Mouse (Mus musculus) CH12.LX (cell line): Measurements from ENCODE around the gene Smim1. TPM values are rescaled to one million over a fixed set of nuclear protein-coding genes. Genes with fewer than 3 reads are reported as not detected.

Experiments used
- DNase-seq: peaks from one replicate; pipeline ENCODE4 v3.0.0-alpha.2; 2013; ENCODE audit errors: extremely low read depth
- H3K27ac ChIP-seq: 2 replicates; pipeline ENCODE4 v1.5.1; 2012; ENCODE audit warnings: low read depth, mild to moderate bottlenecking, control low read depth, moderate library complexity; ENCODE audit not compliant: insufficient read depth
- H3K27me3 ChIP-seq: replicated peaks from 2 replicates; pipeline ENCODE3; 2012; ENCODE audit warnings: inconsistent platforms
- H3K36me3 ChIP-seq, 2 experiments: replicated peaks in 1 of 2; 2 replicates each; pipeline versions ENCODE3 to v1.6.1; 2012; ENCODE audit warnings: inconsistent platforms in 1 of 2, low read length in 1 of 2, mild to moderate bottlenecking in 1 of 2, mixed read lengths in 1 of 2, moderate library complexity in 1 of 2; ENCODE audit not compliant: control insufficient read depth in 1 of 2, insufficient read depth in 1 of 2
- H3K4me1 ChIP-seq, 2 experiments: 2 replicates each; pipeline ENCODE4 v1.6.1; 2012; ENCODE audit warnings: inconsistent platforms in 1 of 2, moderate library complexity in 1 of 2; ENCODE audit not compliant: insufficient read depth in 2 of 2, control insufficient read depth in 1 of 2
- H3K4me2 ChIP-seq: 2 replicates; pipeline ENCODE4 v1.6.1; 2012; ENCODE audit warnings: low read depth, mild to moderate bottlenecking, control low read depth; ENCODE audit not compliant: poor library complexity, insufficient read depth, severe bottlenecking
- H3K4me3 ChIP-seq, 3 experiments: fragments of 150-350 bp in 1 of 3; sonication (generic) in 1 of 3; replicated peaks in 1 of 3; 2 replicates each; pipeline versions ENCODE3 to v1.5.1; 2011 to 2012; ENCODE audit warnings: low read depth in 2 of 3, low read length in 2 of 3, mild to moderate bottlenecking in 2 of 3, moderate library complexity in 2 of 3, control low read depth in 1 of 3, improper control_type of control experiment in 1 of 3, inconsistent platforms in 1 of 3, mixed read lengths in 1 of 3; ENCODE audit not compliant: poor library complexity in 1 of 3
- H3K79me2 ChIP-seq: replicated peaks from 2 replicates; pipeline ENCODE4 v1.6.1; 2012; ENCODE audit warnings: mild to moderate bottlenecking, moderate library complexity; ENCODE audit not compliant: control insufficient read depth, poor library complexity, insufficient read depth, severe bottlenecking; ENCODE audit errors: extremely low read depth
- H3K9ac ChIP-seq: 2 replicates; pipeline ENCODE4 v1.6.1; 2012; ENCODE audit warnings: low read depth, mild to moderate bottlenecking, control low read depth, moderate library complexity; ENCODE audit not compliant: insufficient read depth
- H3K9me3 ChIP-seq: replicated peaks from 2 replicates; pipeline ENCODE3; 2012; ENCODE audit warnings: low read length, inconsistent platforms, mixed read lengths
- BHLHE40 ChIP-seq: IDR thresholded peaks from 2 replicates; pipeline ENCODE4 v1.6.1; 2011; ENCODE audit warnings: mild to moderate bottlenecking, low read depth, low read length, improper control_type of control experiment
- CHD1 ChIP-seq: IDR thresholded peaks from 2 replicates; pipeline ENCODE4 v1.6.1; 2012; ENCODE audit warnings: low read depth, low read length, improper control_type of control experiment, inconsistent platforms
- CTCF ChIP-seq, 2 experiments: IDR thresholded peaks in 1 of 2; conservative IDR thresholded peaks in 1 of 2; 2 replicates each; pipeline ENCODE4 v1.5.1; 2011 to 2012; ENCODE audit warnings: low read depth in 2 of 2, low read length in 2 of 2, improper control_type of control experiment in 1 of 2, inconsistent platforms in 1 of 2, mild to moderate bottlenecking in 1 of 2, moderate library complexity in 1 of 2
- ELF1 ChIP-seq: IDR thresholded peaks from 2 replicates; pipeline ENCODE4 v1.6.1; 2014; ENCODE audit warnings: low read depth, mild to moderate bottlenecking, inconsistent platforms, low read length, improper control_type of control experiment
- ETS1 ChIP-seq: conservative IDR thresholded peaks from 2 replicates; pipeline ENCODE4 v1.6.1; 2012; ENCODE audit warnings: low read depth, mild to moderate bottlenecking, inconsistent platforms, low read length, improper control_type of control experiment, moderate library complexity
- IRF4 ChIP-seq: IDR thresholded peaks from 2 replicates; pipeline ENCODE4 v1.6.1; 2014; ENCODE audit warnings: low read depth, mild to moderate bottlenecking, inconsistent platforms, low read length, improper control_type of control experiment
- MAZ ChIP-seq: IDR thresholded peaks from 2 replicates; pipeline ENCODE4 v1.6.1; 2012; ENCODE audit warnings: low read depth, mild to moderate bottlenecking, inconsistent platforms, low read length, improper control_type of control experiment, moderate library complexity
- MYC ChIP-seq: IDR thresholded peaks from 2 replicates; pipeline ENCODE4 v1.6.1; 2011; ENCODE audit warnings: low read depth, mild to moderate bottlenecking, improper control_type of control experiment, low read length
- NELFE ChIP-seq: IDR thresholded peaks from 2 replicates; pipeline ENCODE4 v1.6.1; 2011; ENCODE audit warnings: low read depth, low read length, improper control_type of control experiment
- POLR2A ChIP-seq: IDR thresholded peaks from 2 replicates; pipeline ENCODE4 v1.6.1; 2011; ENCODE audit warnings: low read depth, mild to moderate bottlenecking, improper control_type of control experiment, low read length
- POLR2AphosphoS2 ChIP-seq: IDR thresholded peaks from 2 replicates; pipeline ENCODE4 v1.6.1; 2011; ENCODE audit warnings: low read depth, low read length, improper control_type of control experiment
- TBP ChIP-seq: conservative IDR thresholded peaks from 2 replicates; pipeline ENCODE4 v1.6.1; 2011; ENCODE audit warnings: low read depth, low read length, improper control_type of control experiment
- TCF12 ChIP-seq: IDR thresholded peaks from 2 replicates; pipeline ENCODE4 v1.6.1; 2014; ENCODE audit warnings: low read depth, mild to moderate bottlenecking, inconsistent platforms, low read length, improper control_type of control experiment
- USF1 ChIP-seq: IDR thresholded peaks from 2 replicates; pipeline ENCODE4 v1.6.1; 2014; ENCODE audit warnings: low read depth, mild to moderate bottlenecking, inconsistent platforms, low read length, improper control_type of control experiment
- ZC3H11A ChIP-seq: IDR thresholded peaks from 2 replicates; pipeline ENCODE4 v1.6.1; 2012; ENCODE audit warnings: low read depth, mild to moderate bottlenecking, inconsistent platforms, low read length, improper control_type of control experiment
- ZMIZ1 ChIP-seq: IDR thresholded peaks from 2 replicates; pipeline ENCODE4 v1.6.1; 2012; ENCODE audit warnings: low read depth, mild to moderate bottlenecking, inconsistent platforms, low read length, improper control_type of control experiment
- ZNF384 ChIP-seq: IDR thresholded peaks from 2 replicates; pipeline ENCODE4 v1.6.1; 2012; ENCODE audit warnings: low read depth, low read length, improper control_type of control experiment, inconsistent platforms
- dilution Hi-C: fragments of 300-500 bp; cut with MboI; formaldehyde crosslinking; loops from 2 replicates; pipeline ENCODE4 v1.14.3; 2020; ENCODE audit warnings: low sequenced_read_pairs; ENCODE audit not compliant: extremely low pct_unique_long_range_greater_than_20kb, extremely low pct_ligation_motif_present
- in situ Hi-C: fragments of 300-500 bp; cut with MboI; formaldehyde crosslinking; loops from 3 replicates; pipeline ENCODE4 v1.14.3; 2019; ENCODE audit warnings: low sequenced_read_pairs, low pct_ligation_motif_present, low pct_unique_long_range_greater_than_20kb, mixed read lengths
- polyA plus RNA-seq: library from polyadenylated mRNA; unstranded; fragments of >175 nt; gene quantifications from 2 replicates; pipeline ENCODE4 v1.2.1, GENCODE M21; 2012; ENCODE audit warnings: low read depth; ENCODE audit not compliant: insufficient read length
- total RNA-seq, 2 experiments: library from RNA; depleted of rRNA; stranded (reverse); fragments of 300-350 nt in 1 of 2; fragments of >200 nt in 1 of 2; gene quantifications; 2 replicates each; pipeline ENCODE4 v1.2.3; 2012 to 2014

Smim1 gene
- total and polyA plus RNA-seq, 3 experiments: 0.16 to 2.3 TPM; not detected in 1

- dilution Hi-C loops (no loop called here), in situ Hi-C loops (no loop called here)
- H3K9me3 ChIP-seq: no peaks in the 10 kb centered on the region
- H3K4me1 ChIP-seq: peaks cover under 1 to 14% of the 10 kb centered on the region in 2 experiments
- H3K9ac ChIP-seq: no peak overlapping the region
- TF ChIP-seq ZC3H11A (no peak), POLR2A (no peak), ZNF384 (no peak)
- TF ChIP-seq, all 38 proteins: peak for 0
- no peak overlapping the region for H3K27ac ChIP-seq
- peaks cover 38 to 54% of the 10 kb centered on the region in 2 experiments for H3K36me3 ChIP-seq
- no peak overlapping the region for H3K4me2 ChIP-seq
- peaks cover 11% of the 10 kb centered on the region for H3K79me2 ChIP-seq
- no peak overlapping the region for H3K4me3 ChIP-seq
- H3K27me3 ChIP-seq: no peaks in the 10 kb centered on the region
- DNase-seq: no peak
Measured at GRCm38 (mm10) chr4:154007759-154008158, 18.3 kb downstream of the Smim1 start.

GRCm38 (mm10) chr4:154006264-154006663 lies 19.8 kb downstream of the Smim1 start:
- Histone ChIP-seq H3K27me3 (no peaks in the 10 kb centered on the region), H3K4me1 (peaks cover 0 to 12% of the 10 kb centered on the region in 2 experiments; a peak in 2 of 4 replicates), H3K9me3 (peaks cover 6% of the 10 kb centered on the region), H3K4me3 (no peak overlapping the region), H3K9ac (no peak overlapping the region), H3K36me3 (peaks cover 45 to 64% of the 10 kb centered on the region in 2 experiments), H3K79me2 (no peaks in the 10 kb centered on the region), H3K27ac (no peak overlapping the region), H3K4me2 (no peak overlapping the region)
- in situ Hi-C loops (no loop called here), dilution Hi-C loops (no loop called here)
- TF ChIP-seq ZMIZ1 (no peak), ZNF384 (no peak), ELF1 (no peak), USF1 (no peak), TCF12 (no peak), IRF4 (no peak), MAZ (no peak), ETS1 (no peak), ZC3H11A (no peak), NELFE (no peak)
- DNase-seq: no peak

GRCm38 (mm10) chr4:154005488-154005887 lies 20.5 kb downstream of the Smim1 start:
- H3K4me3 ChIP-seq: no peak overlapping the region
- TF ChIP-seq CHD1 (no peak), MYC (no peak), POLR2AphosphoS2 (no peak), CTCF (conservative IDR thresholded peaks at IDR 0.05 in 1 of 2, IDR thresholded peaks at IDR 0.05 in 1 of 2; ENCODE audit: low read depth in 2 of 2, low read length in 2 of 2) (no peak), TBP (no peak), MAZ (no peak), TCF12 (no peak), POLR2A (no peak), BHLHE40 (no peak)
- H3K36me3 ChIP-seq: peaks cover 45 to 64% of the 10 kb centered on the region in 2 experiments

More at GRCm38 (mm10) chr4:154005488-154005887, 20.5 kb downstream of the Smim1 start:
- peaks cover 6% of the 10 kb centered on the region for H3K9me3 ChIP-seq
- H3K9ac ChIP-seq: no peak overlapping the region
- in situ Hi-C loops (no loop called here), dilution Hi-C loops (no loop called here)
- H3K4me2 ChIP-seq: no peak overlapping the region
- H3K27me3 ChIP-seq: no peaks in the 10 kb centered on the region
- H3K79me2 ChIP-seq: no peaks in the 10 kb centered on the region
- H3K4me1 ChIP-seq: peaks cover 0 to 7% of the 10 kb centered on the region in 2 experiments; a peak in 2 of 4 replicates
- no peak for DNase-seq
- no peak overlapping the region for H3K27ac ChIP-seq
